In genomic region chr16:31354341-31355329, GRCm38 (mm10) we compare ENCODE assay signal across 9 mouse cellular contexts. TPM values are rescaled to one million over a fixed set of nuclear protein-coding genes. Genes with fewer than 3 reads are reported as not detected.
A peak's percentile ranks its signal among the peaks of the same experiment; 100 is the strongest.
DNase-seq lines count a peak whose midpoint lies in the region; ATAC-seq and TF ChIP-seq lines count a peak whose summit lies in the region.
"Had no signal": no experiment of that assay in that cellular context is flagged by ENCODE, and none has a peak within 500 bp of the region (broad histone marks: within the 10 kb centered on the region; RNA-seq: fewer than 3 reads in every experiment).

No protein-coding gene starts in this region.

- H3K4me2 ChIP-seq in forebrain, postnatal 0 days (ENCODE audit: low read depth) = peak overlapping the region; percentile 31

- no peak overlapping the region for H3K27ac ChIP-seq in forebrain, postnatal 0 days (ENCODE audit: low read depth, low read length)
- no peak overlapping the region for H3K27ac ChIP-seq in hindbrain, embryonic 10.5 days
- H3K27ac ChIP-seq: macrophage had no signal

- ATAC-seq in forebrain, postnatal 0 days = peak; percentile 73

- no peak overlapping the region for H3K4me3 ChIP-seq in forebrain, postnatal 0 days (ENCODE audit: low read depth, low read length)
- 0 out of 2 replicates have a peak overlapping the region, but pooled peaks have one; percentile 11 for H3K4me3 ChIP-seq in hindbrain, embryonic 10.5 days

- peak; percentile 93 for TF ChIP-seq CTCF in forebrain, postnatal 0 days (IDR thresholded peaks at IDR 0.05; ENCODE audit: low read depth)

- no peaks in the 10 kb centered on the region for H3K9me3 ChIP-seq in forebrain, postnatal 0 days (ENCODE audit: low read length)
- no peaks in the 10 kb centered on the region for H3K9me3 ChIP-seq in hindbrain, embryonic 10.5 days

- DNase-seq in MEL-GATA-1-ER (ENCODE audit: extremely low read depth, low read depth) = peak; percentile 46
- DNase-seq in cerebellum, adult 11-12 months = peak; percentile 46
- DNase-seq in forebrain, postnatal 0 days = peak; percentile 85
- peak; percentile 65 for DNase-seq in hindbrain, embryonic 10.5 days (ENCODE audit: low spot score)
- DNase-seq in layer of hippocampus, postnatal 25 days (ENCODE audit: extremely low spot score in 1 of 2, low spot score in 1 of 2) = peak; percentile 75 to 87
- peak; percentile 59 for DNase-seq in lung, postnatal 25 days (ENCODE audit: low spot score)
- peak; percentile 61 for DNase-seq in retina, postnatal 7 days (ENCODE audit: low read depth, low spot score)
- peak; percentile 41 for DNase-seq in urinary bladder, adult 2 months (ENCODE audit: low spot score)

- H3K27me3 ChIP-seq in forebrain, postnatal 0 days (ENCODE audit: insufficient read depth, low read length) = no peaks in the 10 kb centered on the region; the same call in 1 of the 2 replicates
- H3K27me3 ChIP-seq in hindbrain, embryonic 10.5 days (ENCODE audit: insufficient read depth, poor library complexity, severe bottlenecking) = 0 out of 2 replicates have a peak, but pooled peaks cover 15% of the 10 kb centered on the region

- H3K9ac ChIP-seq in forebrain, postnatal 0 days = no peak overlapping the region

- no peaks in the 10 kb centered on the region for H3K4me1 ChIP-seq in forebrain, postnatal 0 days (ENCODE audit: insufficient read depth)
- peaks cover 18% of the 10 kb centered on the region for H3K4me1 ChIP-seq in hindbrain, embryonic 10.5 days (replicated peaks)

- H3K36me3 ChIP-seq in forebrain, postnatal 0 days (ENCODE audit: insufficient read depth) = no peaks in the 10 kb centered on the region
- H3K36me3 ChIP-seq in hindbrain, embryonic 10.5 days = no peaks in the 10 kb centered on the region

- 30% methylated on average over 17 of the region's 17 CpGs for WGBS in forebrain, postnatal 0 days
- WGBS in hindbrain, embryonic 10.5 days = 29% methylated on average over 17 of the region's 17 CpGs

RNA-seq across cellular contexts. Expression of gene Apod, which starts 40.0 kb away (rescaled TPM):
- 81.9 and 84.2 TPM in 2 replicates for total RNA-seq in forebrain, postnatal 0 days (2014; rRNA removed)
- 179 and 215 TPM in 2 replicates for polyA plus RNA-seq in forebrain, postnatal 0 days (2015; fragmentation: Nextera tagmentation; extraction: Ambion mirVana)
- polyA plus RNA-seq in hindbrain, embryonic 10.5 days (2016; fragmentation: Nextera tagmentation; extraction: Ambion mirVana) = 18.0 and 41.8 TPM in 2 replicates
- total RNA-seq in layer of hippocampus, postnatal 25 days (2021) = 100 to 1,000 TPM; 107 to 112 TPM
- polyA plus RNA-seq in urinary bladder, adult 2 months (2012; rRNA removed) = 38.4 and 57.2 TPM in 2 replicates
